Mouse (Mus musculus): ENCODE measurements around the gene Rnf126.

Rnf126 gene

DNA sequence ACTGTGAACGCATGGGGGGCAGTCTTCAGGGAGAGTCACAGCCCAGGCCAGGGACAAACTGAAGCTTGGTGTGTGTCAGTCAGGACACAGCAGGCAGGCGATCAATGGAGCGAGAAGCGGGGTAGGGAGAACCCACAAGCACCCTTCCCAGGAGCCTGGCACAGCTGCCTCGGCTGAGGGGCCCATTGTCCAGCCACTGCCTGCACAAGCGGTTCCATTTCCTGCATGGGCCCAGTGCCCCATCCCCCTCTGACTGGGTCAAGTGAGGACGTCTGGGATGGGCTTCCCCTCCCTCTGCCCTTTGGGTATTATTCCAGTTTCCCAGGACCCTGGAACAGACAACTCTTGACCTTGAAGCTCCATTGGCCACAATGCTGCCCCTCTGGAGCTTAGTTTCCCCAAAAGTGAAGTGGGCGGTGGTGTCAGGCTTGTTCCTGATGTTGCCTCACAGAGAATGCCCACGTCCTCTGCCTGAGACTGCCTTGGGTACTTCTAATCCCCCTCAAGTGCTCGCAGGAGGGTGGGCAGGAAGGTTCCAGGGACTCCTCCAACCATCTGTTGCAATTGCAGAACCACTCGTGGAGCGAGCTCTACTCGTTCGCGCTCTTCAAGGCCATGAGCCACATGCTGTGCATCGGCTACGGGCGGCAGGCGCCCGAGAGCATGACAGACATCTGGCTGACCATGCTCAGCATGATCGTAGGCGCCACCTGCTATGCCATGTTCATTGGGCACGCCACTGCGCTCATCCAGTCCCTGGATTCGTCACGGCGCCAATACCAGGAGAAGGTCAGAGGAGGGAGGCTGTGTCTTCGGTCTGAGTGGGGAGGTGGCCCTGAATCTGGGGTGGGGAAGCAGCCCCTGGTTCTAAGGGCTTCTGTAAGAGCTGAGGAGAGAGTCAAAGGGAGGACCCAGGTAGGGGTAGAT, 38.2 kb downstream of the Rnf126 start:
- DNase-seq: peak; percentile 61

DNA sequence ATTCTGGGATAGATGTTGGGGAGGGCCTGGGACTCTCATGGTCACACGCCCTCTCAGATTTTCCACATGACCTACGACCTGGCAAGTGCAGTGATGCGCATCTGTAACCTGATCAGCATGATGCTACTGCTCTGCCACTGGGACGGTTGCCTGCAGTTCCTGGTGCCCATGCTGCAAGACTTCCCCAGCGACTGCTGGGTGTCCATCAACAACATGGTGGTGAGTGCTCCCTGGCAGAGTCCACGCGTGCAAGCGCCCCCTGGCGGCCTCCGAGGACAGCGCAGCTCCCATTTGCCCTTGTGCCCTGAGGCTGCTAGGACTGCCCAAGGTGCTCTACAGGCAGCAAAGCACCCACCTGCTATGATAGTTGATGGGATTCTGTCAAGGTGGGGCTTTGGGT, 40.7 kb downstream of the Rnf126 start:
- DNase-seq: no peak

DNA sequence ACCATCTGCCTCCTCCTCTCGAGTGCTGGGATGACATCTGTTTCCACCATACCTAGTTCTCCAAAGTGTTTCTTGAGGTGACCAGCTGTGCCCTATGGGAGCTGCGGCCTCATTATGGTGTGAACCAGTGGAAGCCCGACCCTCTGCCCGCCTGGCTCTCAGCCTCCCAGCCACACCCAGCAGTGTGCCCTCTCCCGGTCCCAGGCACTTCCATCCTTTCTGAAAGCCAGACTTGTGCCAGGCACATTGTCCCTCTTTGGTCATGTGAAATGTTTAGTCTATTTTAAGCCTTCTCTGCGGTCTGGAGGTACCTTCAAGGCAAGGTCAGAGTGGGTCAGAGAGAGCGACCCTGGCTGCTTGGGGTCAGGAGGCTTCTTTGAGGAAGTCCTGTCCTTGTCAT, 43.1 kb downstream of the Rnf126 start:
- no peak for DNase-seq

DNA sequence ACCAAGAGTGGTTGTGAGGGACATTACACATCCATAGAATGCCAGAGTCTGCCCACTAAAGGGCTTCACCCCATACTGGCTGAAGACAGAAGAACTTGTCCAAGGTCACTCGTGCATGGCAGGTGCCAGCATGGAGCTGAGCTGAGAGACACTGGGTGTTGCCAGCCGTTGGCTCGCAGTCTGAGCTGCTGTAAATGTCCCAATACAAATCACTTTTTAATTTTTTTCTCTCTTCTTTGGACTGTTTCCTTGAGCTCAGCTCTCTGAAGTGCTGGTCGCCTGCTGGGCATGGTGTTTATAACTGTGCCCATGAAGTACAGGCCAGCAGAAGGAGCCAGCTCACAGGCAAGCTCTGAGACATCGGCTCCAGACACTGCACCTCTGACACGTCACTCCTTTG, 43.7 kb downstream of the Rnf126 start:
- DNase-seq: no peak

DNA sequence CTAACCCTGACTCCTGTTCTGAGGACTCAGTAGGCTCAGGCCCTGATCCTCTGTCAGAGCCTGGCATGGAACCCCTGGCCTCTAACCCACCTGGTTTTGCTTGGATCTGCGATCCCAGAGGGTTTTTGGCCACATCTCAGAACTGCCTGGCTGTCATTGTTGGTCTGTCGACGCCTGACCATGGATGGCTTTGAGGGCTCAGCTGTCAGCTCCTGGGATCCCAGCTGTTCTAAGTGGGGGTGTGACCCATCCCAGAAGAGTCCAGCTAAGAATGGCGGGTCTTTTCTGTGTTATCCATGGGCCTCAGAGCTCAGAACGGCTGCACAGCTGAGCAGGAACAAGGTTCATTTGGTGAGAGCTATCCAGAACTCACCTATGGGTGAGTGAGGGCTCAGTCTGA, 45.7 kb downstream of the Rnf126 start:
- DNase-seq: no peak

DNA sequence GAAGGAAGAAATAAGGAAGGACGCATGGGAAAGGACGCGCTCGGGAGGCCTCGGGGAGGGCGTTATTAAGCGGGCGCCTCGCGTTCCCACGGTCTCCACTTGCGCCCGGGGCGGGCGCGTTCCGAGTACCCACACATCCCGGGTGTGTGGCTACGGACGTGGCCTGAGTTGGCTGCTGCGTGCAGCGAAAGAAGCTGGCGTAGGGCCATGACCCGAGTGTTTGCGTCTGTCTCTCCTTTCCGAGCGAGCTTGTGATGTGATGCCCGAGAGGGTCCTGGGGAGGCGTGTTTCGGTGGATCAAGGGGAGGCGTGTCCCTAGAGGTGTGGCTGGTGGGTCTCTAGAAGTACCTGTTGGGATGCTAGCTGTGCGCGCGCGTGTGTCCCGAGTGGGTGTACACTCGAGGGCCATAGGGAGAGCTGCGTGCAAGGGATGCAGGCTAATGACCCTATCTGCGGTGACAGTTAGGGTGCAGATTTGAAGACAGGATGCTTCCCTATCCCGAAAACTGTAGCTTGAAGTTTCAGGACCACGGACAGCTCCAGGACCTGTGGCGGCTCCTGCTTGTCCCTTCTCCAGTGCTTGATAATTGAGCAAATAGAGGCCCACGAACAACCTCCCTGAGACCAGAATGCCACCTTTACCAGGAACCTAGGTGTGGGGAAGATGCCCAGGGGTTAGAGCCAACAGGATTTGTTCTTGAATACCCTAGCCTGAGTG, 49.0 kb downstream of the Rnf126 start:
- DNase-seq: no peak

DNA sequence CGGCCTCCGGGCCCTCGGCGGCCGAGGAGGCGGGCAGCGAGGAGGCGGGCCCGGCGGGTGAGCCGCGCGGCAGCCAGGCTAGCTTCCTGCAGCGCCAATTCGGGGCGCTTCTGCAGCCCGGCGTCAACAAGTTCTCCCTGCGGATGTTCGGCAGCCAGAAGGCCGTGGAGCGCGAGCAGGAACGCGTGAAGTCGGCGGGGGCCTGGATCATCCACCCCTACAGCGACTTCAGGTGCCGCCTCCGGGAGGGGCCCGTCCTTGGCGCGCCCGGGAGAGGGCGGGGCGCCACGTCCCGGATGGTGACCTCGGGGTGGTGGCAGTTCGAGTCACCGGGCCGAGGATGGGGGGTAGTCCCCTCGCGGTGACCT, 49.8 kb downstream of the Rnf126 start:
- DNase-seq: peak; percentile 61

DNA sequence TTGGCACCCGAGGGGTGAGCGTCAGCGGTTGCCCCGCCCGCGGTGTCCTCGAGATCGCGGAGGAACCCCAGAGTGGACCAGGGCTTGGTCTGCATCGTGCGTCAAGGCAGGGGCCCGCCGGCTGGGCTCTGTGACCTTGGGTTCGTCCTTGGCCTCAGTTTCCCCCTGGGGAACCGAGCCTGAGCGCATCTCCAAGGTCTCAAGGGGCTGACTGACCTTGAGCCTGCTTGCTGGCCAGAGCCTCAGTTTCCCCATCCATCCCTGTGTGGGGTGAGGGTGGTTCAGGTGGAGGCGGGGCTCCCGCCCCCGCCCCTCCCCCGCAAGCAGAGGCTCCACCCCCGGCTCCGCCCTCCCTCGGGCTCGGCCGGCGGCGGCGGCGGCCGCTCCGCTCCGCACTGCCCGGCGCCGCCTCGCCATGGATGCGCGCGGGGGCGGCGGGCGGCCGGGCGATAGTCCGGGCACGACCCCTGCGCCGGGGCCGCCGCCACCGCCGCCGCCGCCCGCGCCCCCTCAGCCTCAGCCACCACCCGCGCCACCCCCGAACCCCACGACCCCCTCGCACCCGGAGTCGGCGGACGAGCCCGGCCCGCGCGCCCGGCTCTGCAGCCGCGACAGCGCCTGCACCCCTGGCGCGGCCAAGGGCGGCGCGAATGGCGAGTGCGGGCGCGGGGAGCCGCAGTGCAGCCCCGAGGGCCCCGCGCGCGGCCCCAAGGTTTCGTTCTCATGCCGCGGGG, 50.3 kb downstream of the Rnf126 start, which contains the start of gene Hcn2:
TSS of gene Hcn2 (plus strand) at position 381 of the 734 bp plus-strand sequence.
- peak; percentile 37 for DNase-seq

DNA sequence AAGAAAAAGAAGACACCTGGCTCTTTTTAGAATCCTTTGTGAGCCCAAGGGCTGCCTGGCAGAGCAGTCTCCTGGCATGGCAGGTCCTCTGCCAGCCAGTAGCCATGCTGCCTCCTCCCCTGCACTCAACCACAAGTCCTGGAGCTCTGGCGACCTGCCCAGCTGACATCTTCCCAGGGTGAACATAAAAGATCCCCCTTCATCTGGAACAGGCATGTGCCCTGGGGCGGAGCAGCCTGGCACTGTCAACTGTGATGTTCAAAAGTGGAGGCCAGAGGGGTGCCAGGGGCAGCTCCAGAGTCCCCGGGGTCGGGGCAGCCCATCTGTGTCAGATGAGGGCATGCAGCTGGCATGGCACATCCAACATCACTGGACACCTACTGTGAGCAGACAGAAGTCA, 51.8 kb downstream of the Rnf126 start:
- DNase-seq: no peak

DNA sequence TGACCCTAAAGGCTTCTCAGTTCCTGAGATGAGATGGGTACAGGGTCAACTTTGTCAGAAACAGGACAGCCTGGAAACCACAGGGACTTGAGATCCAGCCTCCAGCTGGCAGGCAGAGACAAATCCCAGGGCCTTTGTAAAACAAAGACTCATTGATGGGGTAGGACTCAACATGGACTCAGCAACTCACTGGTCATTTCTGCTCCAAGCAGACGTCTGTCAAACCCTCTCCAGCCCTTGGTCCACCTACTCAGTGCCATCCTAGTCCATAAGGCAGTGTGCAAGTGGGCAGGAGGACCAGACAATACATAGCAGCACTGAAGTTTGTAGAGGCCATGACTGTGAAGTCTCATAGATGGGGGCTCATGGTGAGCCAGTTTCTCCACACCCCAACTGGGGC, 53.6 kb downstream of the Rnf126 start:
- DNase-seq: no peak

DNA sequence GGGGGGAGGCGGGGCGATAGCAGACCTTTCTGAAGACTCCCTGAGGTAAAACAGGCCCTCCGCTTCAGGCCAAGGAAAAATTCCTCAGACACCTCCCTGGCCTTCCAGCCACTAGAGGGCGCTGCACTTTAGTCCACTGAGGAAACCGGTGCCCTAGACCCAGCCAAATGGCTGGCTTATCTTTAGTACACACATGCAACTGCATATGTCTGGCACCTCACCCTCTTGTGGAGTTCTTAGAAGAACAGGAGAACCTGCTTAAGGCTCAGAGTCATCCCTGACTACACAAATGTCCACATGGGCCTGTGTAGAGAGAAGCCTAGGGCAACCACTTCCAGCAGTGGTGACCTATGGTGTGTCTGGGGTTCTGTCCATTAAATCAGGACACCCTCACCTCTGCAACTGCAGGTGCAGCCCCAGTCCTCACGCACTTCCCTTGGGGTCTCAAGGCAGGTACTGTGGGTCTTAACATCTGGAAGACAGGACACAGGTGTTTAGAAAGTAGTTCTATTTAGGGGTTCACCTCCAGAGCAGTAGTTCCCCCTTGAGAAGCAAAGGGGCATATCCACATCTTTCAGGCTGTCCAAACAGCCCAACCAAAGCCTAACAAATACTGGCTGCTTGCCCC, 54.1 kb downstream of the Rnf126 start:
- peak; percentile 69 for DNase-seq

DNA sequence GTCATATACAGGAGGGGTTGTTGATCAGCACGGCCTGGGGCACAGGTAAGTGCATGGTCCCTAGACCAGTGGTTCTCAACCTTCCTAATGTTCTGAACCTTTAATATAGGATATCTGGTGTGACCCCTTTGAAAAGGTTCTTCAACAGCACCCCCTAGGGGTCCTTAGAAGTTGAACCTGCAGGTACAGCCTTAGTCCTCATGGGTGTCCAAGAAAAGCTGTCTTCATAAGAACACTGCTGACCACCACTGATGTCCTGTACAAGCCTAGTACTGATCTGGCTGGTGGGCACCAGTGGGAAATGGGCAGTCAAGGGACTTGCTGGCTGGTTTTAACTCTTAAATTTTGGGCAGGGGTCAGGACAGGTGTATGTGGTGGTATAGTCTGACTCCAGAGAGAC, 54.7 kb downstream of the Rnf126 start:
- DNase-seq: no peak

DNA sequence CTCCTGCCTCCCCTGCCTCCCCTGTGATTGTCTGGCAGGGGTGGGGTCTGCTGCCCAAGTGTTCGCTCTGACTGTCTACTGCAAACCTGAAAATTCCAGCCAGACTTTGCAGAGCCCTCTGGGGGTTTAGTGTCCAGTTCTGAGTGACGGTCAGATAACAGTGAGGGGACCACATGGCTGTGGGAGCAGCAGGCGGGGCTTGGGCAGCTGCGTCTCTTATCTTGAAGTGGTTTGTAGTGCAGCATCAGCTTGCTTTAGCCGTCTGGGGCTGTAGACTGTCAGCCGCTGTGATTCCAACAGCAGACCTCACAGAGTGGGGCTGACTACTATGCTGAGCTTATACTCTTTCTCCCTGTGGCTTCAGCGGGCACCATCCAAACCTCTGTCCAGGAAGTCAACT, 57.4 kb downstream of the Rnf126 start:
- no peak for DNase-seq

DNA sequence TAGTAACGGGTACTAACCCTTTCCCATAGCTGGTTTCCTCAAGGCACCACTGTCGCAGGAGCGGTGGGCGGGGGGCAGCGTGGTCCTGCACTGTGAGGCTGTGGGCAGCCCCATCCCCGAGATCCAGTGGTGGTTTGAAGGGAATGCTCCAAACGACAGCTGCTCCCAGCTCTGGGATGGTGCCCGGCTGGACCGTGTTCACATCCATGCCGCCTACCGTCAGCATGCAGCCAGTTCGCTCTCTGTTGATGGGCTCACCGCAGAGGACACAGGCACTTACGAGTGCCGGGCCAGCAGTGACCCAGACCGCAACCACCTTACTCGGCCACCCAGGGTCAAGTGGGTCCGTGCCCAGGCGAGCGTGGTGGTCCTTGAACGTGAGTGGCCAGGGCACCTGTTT, 58.1 kb downstream of the Rnf126 start:
- DNase-seq: no peak
